Mouse (Mus musculus) cerebellum, postnatal 36 days (tissue): ENCODE measurements around the gene Lrp8.
A peak's percentile ranks its signal among the peaks of the same experiment; 100 is the strongest.

Experiments
- DNase-seq, 2 experiments: peaks; one replicate each; pipeline ENCODE4 v3.0.0; 2021 to 2022; ENCODE audit warnings: mixed read lengths in 2 of 2

The Lrp8 gene

DNA sequence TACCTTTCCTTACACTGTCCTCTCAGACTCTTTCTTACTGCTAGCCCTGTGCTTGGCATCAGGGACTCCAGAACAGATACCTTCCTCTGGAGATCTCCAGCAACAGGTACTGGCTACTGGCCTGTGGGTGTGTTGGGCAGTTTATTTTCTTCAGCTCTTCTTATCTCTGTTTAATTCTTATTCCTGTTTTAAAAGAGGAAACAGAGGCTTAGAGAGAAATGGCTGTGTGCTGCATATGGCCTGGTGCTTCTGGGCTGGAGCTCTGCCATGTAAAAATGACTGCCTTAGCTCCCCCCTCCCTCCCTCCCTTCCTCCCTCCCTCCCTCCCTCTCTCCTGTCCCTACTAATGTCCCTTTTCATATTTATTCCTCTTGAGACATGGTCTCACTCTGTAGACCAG is 6.6 kb downstream of the Lrp8 start:
- no peak for DNase-seq

- no peak for DNase-seq
These were observed 8.9 kb downstream of the Lrp8 start for GRCm38 (mm10) chr4:107811006-107811405.

GRCm38 (mm10) chr4:107811716-107812330 is 9.8 kb downstream of the Lrp8 start:
- DNase-seq: peak in 1 of 2 experiments; percentile 29

DNA sequence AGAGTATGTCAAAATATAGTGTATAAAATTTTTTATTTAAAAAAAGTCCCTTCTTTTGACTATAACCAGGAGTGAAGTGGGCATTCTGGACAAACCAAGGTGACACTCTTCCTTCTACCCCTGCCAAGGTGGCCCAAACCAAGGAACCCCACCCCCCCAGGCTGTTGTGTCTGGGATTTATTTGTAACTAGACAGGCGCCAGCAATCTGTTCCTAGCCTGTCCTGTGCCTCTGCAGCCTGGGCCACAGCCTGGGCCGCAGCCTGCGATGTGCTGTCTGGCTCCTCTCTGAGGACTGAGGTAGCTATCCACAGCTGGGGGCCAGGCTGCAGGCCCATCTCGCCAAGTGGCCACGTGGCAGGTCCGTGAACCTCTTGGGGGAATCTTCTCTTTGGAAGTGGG is 10.3 kb downstream of the Lrp8 start:
- DNase-seq: no peak

DNA sequence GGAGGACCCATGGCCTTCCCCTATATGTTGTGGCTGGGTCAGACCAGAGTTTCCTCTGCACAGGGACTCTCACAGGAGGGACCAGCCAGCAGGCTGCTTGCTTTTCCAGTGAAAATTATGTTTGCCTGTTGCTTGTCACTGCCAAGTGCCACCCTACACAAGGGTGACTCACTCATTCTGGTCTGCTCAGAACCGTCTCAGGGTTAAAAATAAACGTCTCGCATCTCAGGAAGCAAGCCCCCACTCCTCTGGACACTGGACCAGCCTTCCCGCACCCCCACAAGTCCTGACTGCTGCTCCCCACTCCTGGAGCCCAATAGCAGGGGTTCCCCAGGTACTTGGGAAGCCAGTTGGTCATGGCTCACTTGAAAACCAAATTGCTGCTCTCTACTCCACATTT is 14.4 kb downstream of the Lrp8 start:
- DNase-seq: peak in 1 of 2 experiments; percentile 19

DNA sequence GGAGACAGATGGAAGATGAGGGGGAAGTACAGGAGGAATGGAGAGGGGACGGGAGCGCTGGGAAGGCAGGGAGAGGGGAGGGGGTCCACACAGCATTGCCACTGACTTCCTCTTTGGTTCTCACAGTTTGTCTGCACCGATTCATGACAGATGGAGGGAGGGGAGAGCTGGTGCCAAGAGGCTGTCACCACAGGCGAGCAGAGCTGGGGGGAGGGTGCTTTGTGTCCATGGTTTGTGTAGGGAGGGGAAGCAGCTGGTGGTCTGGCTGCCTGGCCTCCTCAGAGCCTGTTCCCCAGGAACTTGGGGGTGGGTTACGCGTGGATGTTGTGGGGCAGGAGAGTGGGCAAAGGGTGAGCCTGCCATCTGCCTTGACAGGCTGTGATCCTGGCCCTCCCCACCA is 15.4 kb downstream of the Lrp8 start:
- DNase-seq: peak; percentile 51 to 57

DNA sequence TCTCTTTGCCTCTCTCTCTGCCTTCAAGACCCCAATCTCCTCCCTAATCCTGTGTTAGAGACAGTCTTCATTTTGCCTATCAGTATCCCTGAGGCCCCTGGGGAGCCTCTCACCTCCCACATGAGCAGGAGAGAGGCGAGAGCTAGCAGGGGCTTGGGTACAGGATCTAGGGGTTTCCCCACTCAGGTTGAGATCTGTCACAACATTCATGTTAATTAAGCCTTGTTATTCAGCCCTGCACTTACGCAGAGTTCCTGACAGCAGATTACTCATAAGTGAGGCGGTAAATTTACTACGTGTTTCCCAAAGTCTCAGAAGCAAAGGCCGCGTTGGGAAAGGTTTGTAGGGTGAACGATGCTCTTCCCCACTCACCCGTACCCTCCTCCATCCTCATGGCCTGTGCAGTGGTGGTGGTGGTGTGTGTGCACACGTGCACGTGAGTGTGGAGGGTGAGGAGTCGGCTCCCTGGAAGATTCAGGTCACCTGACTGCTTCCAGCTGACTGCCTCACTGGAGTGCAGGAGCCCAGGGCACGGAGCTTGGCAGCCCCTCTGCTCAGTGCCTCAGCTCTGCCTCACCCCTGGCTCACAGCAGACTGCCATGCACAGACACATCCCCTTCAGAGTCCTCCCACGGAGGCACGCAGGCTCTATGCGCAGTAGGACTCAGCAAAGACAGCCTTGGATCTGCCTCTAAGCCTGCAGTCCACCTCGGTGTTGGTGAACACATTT is 18.1 kb downstream of the Lrp8 start:
- DNase-seq: peak in 1 of 2 experiments; percentile 28

DNA sequence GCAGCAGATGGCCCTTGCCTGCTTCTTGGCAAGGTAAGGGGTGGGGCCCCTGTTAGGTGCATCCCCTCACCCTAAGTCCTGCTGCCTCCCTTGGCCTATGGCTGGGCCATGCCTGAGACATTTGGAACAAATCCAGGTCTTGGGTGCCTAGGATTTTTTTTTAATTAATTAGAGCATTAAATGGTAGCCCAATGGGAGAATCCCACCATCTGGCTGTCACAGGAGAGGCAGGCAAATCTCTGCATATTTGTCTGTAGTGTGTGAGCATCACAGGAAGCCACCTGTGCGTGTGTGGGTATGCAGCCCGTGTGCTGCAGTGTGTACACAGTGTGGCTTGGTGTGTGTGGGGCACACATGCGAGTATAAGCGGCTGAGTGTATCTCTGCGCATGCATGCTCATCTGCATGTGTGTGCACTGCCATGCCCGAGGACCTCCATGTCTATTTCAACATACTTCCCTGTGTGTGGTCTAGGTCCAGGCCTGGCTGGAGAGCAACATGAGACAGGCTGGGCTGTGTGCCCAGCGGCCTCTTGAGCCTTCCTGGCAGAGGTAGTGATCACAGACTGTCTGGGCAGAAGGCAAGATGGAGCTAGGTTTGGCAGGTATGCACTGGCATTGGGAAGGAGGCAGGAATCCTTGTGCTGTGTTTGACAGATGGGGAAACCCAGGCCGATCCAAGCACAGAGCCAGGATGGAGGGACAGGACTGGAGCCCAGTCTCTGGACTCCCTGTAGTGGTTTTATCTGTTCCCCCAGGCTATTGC is 19.0 kb downstream of the Lrp8 start:
- DNase-seq: peak; percentile 91 to 93

DNA sequence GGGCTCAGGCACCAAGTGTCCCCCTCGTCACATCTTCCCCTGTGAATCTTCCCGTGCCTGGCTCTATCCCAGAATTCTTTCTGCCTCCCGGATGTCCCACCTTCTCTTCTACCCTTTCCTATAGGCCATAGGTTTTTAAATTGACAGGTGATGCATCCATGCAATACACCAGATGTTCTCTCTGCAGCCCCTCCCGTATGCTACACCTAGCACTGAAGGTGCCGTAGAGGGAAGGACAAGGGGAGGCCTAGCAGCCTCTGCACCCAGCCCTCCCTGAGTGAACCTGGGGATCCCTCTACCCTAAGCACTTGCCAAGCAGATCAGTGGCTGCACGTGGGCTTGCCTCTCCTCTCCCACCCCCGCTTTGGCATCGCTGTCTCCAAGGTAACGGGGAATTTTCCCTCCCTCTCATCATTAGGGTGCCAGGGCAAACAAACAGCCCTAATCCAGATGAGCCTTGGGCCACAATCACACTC is 20.9 kb downstream of the Lrp8 start:
- DNase-seq: no peak

GRCm38 (mm10) chr4:107823511-107823910 is 21.4 kb downstream of the Lrp8 start:
- peak; percentile 71 to 76 for DNase-seq

DNA sequence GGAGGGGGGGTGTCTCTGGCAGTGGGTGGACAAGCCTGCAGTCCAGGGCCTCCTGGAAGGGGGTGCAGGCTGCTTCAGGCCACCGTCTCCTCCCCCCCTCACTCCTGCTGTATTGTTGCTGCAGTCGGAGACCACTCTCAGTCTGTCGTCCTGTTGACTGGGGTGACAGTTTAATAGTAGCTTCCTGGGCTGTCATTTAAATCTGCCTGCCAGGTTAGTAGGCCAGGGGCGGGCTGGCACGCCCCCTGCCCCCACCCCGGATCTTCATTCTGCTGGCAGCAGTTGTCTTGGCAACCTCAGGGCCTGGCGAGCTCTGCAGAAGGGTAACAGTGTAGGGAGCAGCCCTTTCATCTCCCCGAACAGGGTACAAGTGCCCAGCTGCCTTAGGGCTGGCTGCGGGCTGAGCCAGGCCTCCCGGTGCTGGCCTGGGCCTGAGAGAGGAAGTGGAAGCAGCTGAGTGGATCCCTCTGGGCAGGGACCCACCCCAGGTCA is 26.7 kb downstream of the Lrp8 start:
- no peak for DNase-seq

GRCm38 (mm10) chr4:107829675-107830074 is 27.6 kb downstream of the Lrp8 start:
- DNase-seq: peak in 1 of 2 experiments; percentile 45

- no peak for DNase-seq
These were observed 28.1 kb downstream of the Lrp8 start for GRCm38 (mm10) chr4:107830189-107830588.

DNA sequence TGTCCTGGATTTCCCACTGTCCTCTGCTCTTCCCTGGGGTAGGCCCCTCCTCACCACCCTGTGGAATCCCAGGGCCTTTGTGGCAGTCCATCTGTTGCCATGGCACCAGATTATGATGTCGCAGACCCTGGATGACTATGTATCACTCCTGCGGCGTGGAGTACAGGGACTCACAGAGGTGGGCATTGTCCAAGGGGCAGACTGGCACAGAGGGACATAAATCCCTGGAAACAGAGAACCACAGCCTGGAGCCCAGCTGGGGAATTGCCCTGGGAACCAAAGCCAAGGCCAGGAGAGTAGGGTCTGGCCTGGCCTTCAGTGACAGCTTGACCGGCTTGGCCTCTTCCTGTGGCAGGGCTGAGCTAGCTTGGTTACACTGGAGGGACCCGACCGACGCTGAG is 28.8 kb downstream of the Lrp8 start:
- peak; percentile 50 to 55 for DNase-seq

GRCm38 (mm10) chr4:107831678-107832077 is 29.6 kb downstream of the Lrp8 start:
- no peak for DNase-seq

DNA sequence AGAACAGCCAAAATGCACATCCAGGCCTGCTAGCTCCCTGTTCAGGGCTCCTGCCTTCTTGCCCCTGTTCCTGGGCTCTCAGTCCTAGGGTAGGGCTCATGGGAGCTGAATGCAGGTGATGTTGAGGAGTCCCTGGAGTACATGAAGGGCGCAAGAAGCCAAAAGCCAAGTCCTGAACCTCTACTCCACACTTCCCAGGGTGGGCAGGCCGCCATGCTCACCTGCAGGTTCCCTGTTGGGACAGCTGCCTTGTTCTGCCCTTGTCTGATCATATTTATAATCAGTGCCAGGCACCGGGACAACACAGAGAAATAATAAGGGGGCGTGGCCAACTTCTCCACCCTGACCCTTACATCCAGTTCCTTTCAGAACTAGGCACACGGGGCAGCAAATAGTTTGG is 31.5 kb downstream of the Lrp8 start:
- no peak for DNase-seq

DNA sequence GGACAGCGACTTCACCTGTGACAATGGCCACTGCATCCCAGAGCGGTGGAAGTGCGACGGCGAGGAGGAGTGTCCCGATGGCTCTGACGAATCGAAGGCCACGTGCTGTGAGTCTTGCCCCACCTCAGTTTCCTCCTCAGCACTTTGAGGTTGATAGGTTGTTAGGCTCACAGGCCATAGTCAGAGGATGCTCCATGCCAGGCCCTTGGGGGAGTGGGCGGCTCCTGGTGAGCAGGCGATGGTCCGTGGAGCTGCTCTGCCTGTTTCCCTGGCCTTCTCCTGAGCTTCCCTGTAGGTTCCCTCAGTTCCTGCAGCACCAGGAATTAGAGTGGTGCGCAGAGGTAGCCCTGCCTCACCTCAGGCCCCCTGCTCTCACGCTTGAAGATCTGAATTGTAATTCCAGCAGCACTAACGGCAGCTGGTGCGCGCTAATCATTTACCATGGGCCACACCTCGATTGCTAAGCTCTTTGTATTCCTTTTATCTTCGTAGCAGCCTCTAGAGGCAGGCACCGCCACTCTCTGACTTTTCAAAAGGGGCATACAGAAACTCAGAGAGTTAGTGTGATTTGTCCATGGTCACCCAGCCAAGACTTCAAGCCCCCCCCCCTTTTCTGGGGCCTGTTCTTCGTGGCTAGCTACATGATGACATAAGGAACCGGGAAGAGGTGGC is 32.7 kb downstream of the Lrp8 start:
- no peak for DNase-seq

DNA sequence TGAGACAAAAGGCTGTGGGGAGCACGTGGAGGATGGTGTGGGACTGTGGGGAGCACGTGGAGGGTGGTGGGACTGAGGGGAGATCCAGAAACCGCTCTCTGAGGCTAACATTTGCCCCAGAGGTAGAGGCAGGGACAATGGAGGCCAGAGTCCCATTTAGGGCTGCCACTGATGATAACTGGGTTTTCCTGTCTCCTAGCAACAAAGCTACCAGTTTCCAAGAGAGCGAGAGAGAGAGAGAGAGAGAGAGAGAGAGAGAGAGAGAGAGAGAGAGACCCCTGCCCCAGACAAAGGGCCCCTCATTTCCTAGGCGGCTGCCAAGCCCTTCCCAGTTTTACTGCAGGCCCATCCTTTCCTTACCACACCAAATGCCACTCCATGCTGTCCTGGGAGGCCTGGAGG is 33.4 kb downstream of the Lrp8 start:
- DNase-seq: no peak

GRCm38 (mm10) chr4:107836758-107837157 is 34.7 kb downstream of the Lrp8 start:
- DNase-seq: peak; percentile 75 to 76

GRCm38 (mm10) chr4:107837910-107838309 is 35.8 kb downstream of the Lrp8 start:
- no peak for DNase-seq

DNA sequence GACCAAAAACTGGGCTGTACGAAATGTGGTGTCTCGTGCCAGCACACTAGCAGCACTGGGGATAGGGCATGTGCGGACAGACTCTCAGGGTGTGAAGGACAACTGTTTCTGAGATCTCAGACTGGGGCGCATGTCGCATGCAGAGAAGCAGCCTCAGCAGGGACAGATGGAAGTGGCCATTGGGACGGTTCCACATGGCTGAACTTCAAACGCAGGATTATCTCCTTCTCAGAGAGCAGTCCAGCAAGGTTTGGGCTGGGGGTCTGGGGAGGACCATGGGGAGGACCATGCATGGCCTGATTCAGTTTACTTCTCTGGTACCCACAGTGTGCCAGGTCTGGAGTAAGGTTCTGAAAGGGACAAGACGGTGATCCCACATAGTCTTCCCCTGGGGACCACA is 41.6 kb downstream of the Lrp8 start:
- peak; percentile 79 to 85 for DNase-seq

DNA sequence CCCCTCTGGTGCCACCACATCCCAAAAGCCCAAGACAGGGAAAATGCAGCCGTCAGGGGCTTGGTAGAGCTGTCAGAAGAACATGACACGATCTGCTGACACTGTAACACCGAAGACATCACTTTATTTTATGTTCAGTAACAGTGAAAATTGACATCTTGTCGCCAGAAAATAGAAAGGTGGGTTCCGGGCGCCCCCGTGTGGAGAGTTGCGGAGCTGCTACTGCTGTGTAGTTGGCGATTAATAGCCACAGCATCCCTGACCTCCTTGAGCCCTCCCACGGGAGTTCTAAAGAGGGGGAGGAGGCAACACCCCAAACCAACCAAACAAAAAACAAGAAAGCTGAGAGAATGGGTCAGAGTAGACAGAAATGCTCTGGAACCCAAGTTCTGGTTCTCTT is 42.9 kb downstream of the Lrp8 start:
- peak; percentile 88 to 94 for DNase-seq

GRCm38 (mm10) chr4:107846795-107847194 is 44.7 kb downstream of the Lrp8 start:
- DNase-seq: no peak
